Comparison of ENCODE assay signal across 9 mouse cellular contexts in the genomic region with DNA sequence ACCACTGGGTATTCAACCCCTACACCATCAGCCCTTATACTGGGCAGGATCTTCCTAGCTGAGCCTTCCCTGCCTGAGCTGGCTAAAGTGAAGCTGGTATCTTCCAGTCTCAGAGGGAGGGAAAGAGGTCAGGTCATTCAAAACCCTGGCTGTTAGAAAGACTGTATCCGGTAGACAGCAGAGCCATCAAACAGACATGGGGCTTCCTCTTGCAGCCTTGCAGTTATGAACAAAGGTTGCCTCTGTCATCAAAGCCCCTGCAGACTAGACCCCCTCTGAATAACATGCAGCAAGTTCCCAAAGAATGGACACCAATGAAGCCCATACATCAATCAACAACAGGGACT.
DNase-seq lines count a peak whose midpoint lies in the region; ATAC-seq and TF ChIP-seq lines count a peak whose summit lies in the region.
"Had no signal": no experiment of that assay in that cellular context is flagged by ENCODE, and none has a peak within 500 bp of the region (broad histone marks: within the 10 kb centered on the region; RNA-seq: fewer than 3 reads in every experiment).

No protein-coding gene starts in this region.

- no peak for TF ChIP-seq CTCF in heart, postnatal 0 days (IDR thresholded peaks at IDR 0.05; ENCODE audit: low read depth)
- TF ChIP-seq CTCF in olfactory bulb, adult 2 months (IDR thresholded peaks at IDR 0.05; ENCODE audit: insufficient read depth, low read depth, low read length), result no peak

- no peak overlapping the region for H3K9ac ChIP-seq in heart, postnatal 0 days (replicated peaks; ENCODE audit: low read depth, low read length)
- no peak overlapping the region for H3K9ac ChIP-seq in neural tube, embryonic 11.5 days (ENCODE audit: low read length)
- H3K9ac ChIP-seq in hindbrain, embryonic 15.5 days, result no peak overlapping the region

- WGBS in heart, postnatal 0 days, result 43% methylated on average over 1 of the region's 1 CpGs
- WGBS in neural tube, embryonic 11.5 days, result 58% methylated on average over 1 of the region's 1 CpGs
- 64% methylated on average over 1 of the region's 1 CpGs for WGBS in hindbrain, embryonic 15.5 days
- 65% methylated on average over 1 of the region's 1 CpGs for WGBS in olfactory bulb, adult 2 months

- no peak overlapping the region for H3K4me3 ChIP-seq in heart, postnatal 0 days (ENCODE audit: low read depth, low read length)
- no peak overlapping the region for H3K4me3 ChIP-seq in neural tube, embryonic 11.5 days (ENCODE audit: low read depth, low read length)
- no peak overlapping the region for H3K4me3 ChIP-seq in hindbrain, embryonic 15.5 days
- H3K4me3 ChIP-seq in olfactory bulb, adult 2 months (ENCODE audit: insufficient read depth, low read depth, low read length), result no peak overlapping the region

- no peaks in the 10 kb centered on the region for H3K9me3 ChIP-seq in heart, postnatal 0 days (replicated peaks; ENCODE audit: control insufficient read depth, low read length)
- no peaks in the 10 kb centered on the region for H3K9me3 ChIP-seq in neural tube, embryonic 11.5 days (ENCODE audit: control insufficient read depth, low read length)
- H3K9me3 ChIP-seq in hindbrain, embryonic 15.5 days, result no peaks in the 10 kb centered on the region
- H3K9me3 ChIP-seq: G1E had no signal

- H3K27ac ChIP-seq in heart, postnatal 0 days (ENCODE audit: low read depth), result peak overlapping the region; percentile 83
- peak overlapping the region; percentile 47 for H3K27ac ChIP-seq in neural tube, embryonic 11.5 days (ENCODE audit: low read depth, low read length)
- peak overlapping the region; percentile 35 for H3K27ac ChIP-seq in hindbrain, embryonic 15.5 days (replicated peaks)
- peak overlapping the region; percentile 7; the same call in 1 of the 2 replicates for H3K27ac ChIP-seq in olfactory bulb, adult 2 months (ENCODE audit: insufficient read depth, low read depth, low read length)

- no peak; the same call in 1 of the 2 replicates for ATAC-seq in heart, postnatal 0 days (ENCODE audit: insufficient read depth, low read depth)
- ATAC-seq in neural tube, embryonic 11.5 days (ENCODE audit: insufficient read depth, low FRiP score, low TSS enrichment), result no peak
- no peak for ATAC-seq in hindbrain, embryonic 15.5 days (ENCODE audit: low FRiP score, low read depth)
- ATAC-seq in erythroid progenitor cell, adult 5-6 weeks (replicated peaks; ENCODE audit: low FRiP score, poor library complexity, severe bottlenecking), result no peak

- H3K36me3 ChIP-seq in heart, postnatal 0 days (replicated peaks; ENCODE audit: control insufficient read depth, insufficient read depth, low read length), result no peaks in the 10 kb centered on the region
- H3K36me3 ChIP-seq in neural tube, embryonic 11.5 days (ENCODE audit: control insufficient read depth, insufficient read depth, low read length), result no peaks in the 10 kb centered on the region
- no peaks in the 10 kb centered on the region for H3K36me3 ChIP-seq in hindbrain, embryonic 15.5 days
- H3K36me3 ChIP-seq: G1E had no signal

- H3K4me1 ChIP-seq in heart, postnatal 0 days (ENCODE audit: control insufficient read depth, insufficient read depth), result peaks cover 24% of the 10 kb centered on the region
- 0 out of 2 replicates have a peak, but pooled peaks cover 4% of the 10 kb centered on the region for H3K4me1 ChIP-seq in neural tube, embryonic 11.5 days (ENCODE audit: control insufficient read depth, insufficient read depth, low read length)
- H3K4me1 ChIP-seq in hindbrain, embryonic 15.5 days (replicated peaks), result 0 out of 2 replicates have a peak, but pooled peaks cover 6% of the 10 kb centered on the region
- H3K4me1 ChIP-seq in olfactory bulb, adult 2 months (ENCODE audit: control insufficient read depth, insufficient read depth, low read length), result peaks cover 11% of the 10 kb centered on the region

- no peak for TF ChIP-seq EP300 in heart, postnatal 0 days (IDR thresholded peaks at IDR 0.05; ENCODE audit: low read depth)

- H3K27me3 ChIP-seq in heart, postnatal 0 days (ENCODE audit: control insufficient read depth, insufficient read depth, low read length), result no peaks in the 10 kb centered on the region
- H3K27me3 ChIP-seq in neural tube, embryonic 11.5 days (ENCODE audit: control insufficient read depth, insufficient read depth, low read length), result no peaks in the 10 kb centered on the region
- no peaks in the 10 kb centered on the region for H3K27me3 ChIP-seq in hindbrain, embryonic 15.5 days

- DNase-seq in heart, postnatal 0 days (ENCODE audit: low spot score), result no peak
- DNase-seq in heart, adult 18-20 months, result no peak
- no peak for DNase-seq in neural tube, embryonic 11.5 days (ENCODE audit: low spot score)
- no peak for DNase-seq in neural tube, embryonic 10.5 days (ENCODE audit: extremely low spot score, low spot score)
- no peak for DNase-seq in layer of hippocampus, postnatal 25 days (ENCODE audit: extremely low spot score in 1 of 2, low spot score in 1 of 2)

- no peak overlapping the region for H3K4me2 ChIP-seq in heart, postnatal 0 days (ENCODE audit: low read depth, low read length)
- H3K4me2 ChIP-seq in neural tube, embryonic 11.5 days (ENCODE audit: low read depth), result no peak overlapping the region
- no peak overlapping the region for H3K4me2 ChIP-seq in hindbrain, embryonic 15.5 days

- no peak for TF ChIP-seq POLR2A in olfactory bulb, adult 2 months (IDR thresholded peaks at IDR 0.05; ENCODE audit: insufficient read depth, low read depth, low read length)

Comparison
In these comparisons a context has a peak if more than half of its experiments do, and no peak if none do; other contexts are left out.
1. H3K27ac ChIP-seq: peak in every context shown above with its lines; median percentile 83 in heart, postnatal 0 days; 47 in neural tube, embryonic 11.5 days; 35 in hindbrain, embryonic 15.5 days; 7 in olfactory bulb, adult 2 months.